Mouse (Mus musculus): ENCODE data around the gene Zic1. TPM values are rescaled to one million over a fixed set of nuclear protein-coding genes. Genes with fewer than 3 reads are reported as not detected.

The Zic1 gene
- 1 to 10 TPM; 2.2 to 2.4 TPM for total RNA-seq (2021)
- long read RNA-seq, experiment 1 = 0 reads
- long read RNA-seq, experiment 2 = 0 reads

- no peak for DNase-seq (ENCODE audit: low spot score in 2 of 2)
These were observed at the start of gene Zic1 for GRCm38 (mm10) chr9:91365664-91366063. Gene Zic1, minus strand, starts transcription at chr9:91365810.

GRCm38 (mm10) chr9:91414007-91414661, 48.5 kb upstream of the Zic1 start:
- DNase-seq (ENCODE audit: low spot score in 2 of 2) = no peak

- no peak for DNase-seq (ENCODE audit: low spot score in 2 of 2)
These were observed 44.2 kb upstream of the Zic1 start for GRCm38 (mm10) chr9:91409771-91410170.

GRCm38 (mm10) chr9:91406258-91406763, 40.7 kb upstream of the Zic1 start:
- no peak for DNase-seq (ENCODE audit: low spot score in 2 of 2)

- no peak for DNase-seq (ENCODE audit: low spot score in 2 of 2)
These were observed 40.2 kb upstream of the Zic1 start for GRCm38 (mm10) chr9:91405753-91406178.

- no peak for DNase-seq (ENCODE audit: low spot score in 2 of 2)
These were observed 39.5 kb upstream of the Zic1 start for GRCm38 (mm10) chr9:91404905-91405752.

- no peak for DNase-seq (ENCODE audit: low spot score in 2 of 2)
These were observed 38.6 kb upstream of the Zic1 start for GRCm38 (mm10) chr9:91404229-91404628.

GRCm38 (mm10) chr9:91401471-91401870, 35.9 kb upstream of the Zic1 start:
- DNase-seq (ENCODE audit: low spot score in 2 of 2) = no peak

- DNase-seq (ENCODE audit: low spot score in 2 of 2) = no peak
These were observed 35.0 kb upstream of the Zic1 start for GRCm38 (mm10) chr9:91400482-91401093.

GRCm38 (mm10) chr9:91399976-91400375, 34.4 kb upstream of the Zic1 start:
- DNase-seq (ENCODE audit: low spot score in 2 of 2) = no peak

- no peak for DNase-seq (ENCODE audit: low spot score in 2 of 2)
These were observed 29.6 kb upstream of the Zic1 start for GRCm38 (mm10) chr9:91395066-91395772.

- DNase-seq (ENCODE audit: low spot score in 2 of 2) = no peak
These were observed 28.6 kb upstream of the Zic1 start for GRCm38 (mm10) chr9:91394211-91394646.

- no peak for DNase-seq (ENCODE audit: low spot score in 2 of 2)
These were observed 27.9 kb upstream of the Zic1 start for GRCm38 (mm10) chr9:91393376-91394068.

- no peak for DNase-seq (ENCODE audit: low spot score in 2 of 2)
These were observed 22.6 kb upstream of the Zic1 start for GRCm38 (mm10) chr9:91388173-91388572.

GRCm38 (mm10) chr9:91387740-91388080, 22.1 kb upstream of the Zic1 start:
- no peak for DNase-seq (ENCODE audit: low spot score in 2 of 2)

- no peak for DNase-seq (ENCODE audit: low spot score in 2 of 2)
These were observed 21.5 kb upstream of the Zic1 start for GRCm38 (mm10) chr9:91386891-91387739.

- no peak for DNase-seq (ENCODE audit: low spot score in 2 of 2)
These were observed 20.9 kb upstream of the Zic1 start for GRCm38 (mm10) chr9:91386502-91386890.

GRCm38 (mm10) chr9:91385561-91386430, 20.2 kb upstream of the Zic1 start:
- DNase-seq (ENCODE audit: low spot score in 2 of 2) = no peak
